Mouse (Mus musculus): ENCODE measurements around the gene Gm4707. TPM values are rescaled to one million over a fixed set of nuclear protein-coding genes. Genes with fewer than 3 reads are reported as not detected.

Gm4707 gene
- polyA plus RNA-seq (2016; fragmentation: Nextera tagmentation; extraction: Ambion mirVana): 4.9 and 5.3 TPM in 2 replicates

- no peaks in the 10 kb centered on the region for H3K4me1 ChIP-seq
- ATAC-seq (ENCODE audit: low FRiP score, low read depth): no peak
- H3K4me3 ChIP-seq: no peak within 1 kb of the TSS
- H3K9ac ChIP-seq (replicated peaks): no peak within 1 kb of the TSS
- no peaks in the 10 kb centered on the region for H3K27me3 ChIP-seq
- no peaks in the 10 kb centered on the region for H3K9me3 ChIP-seq
- H3K4me2 ChIP-seq (replicated peaks): no peak within 1 kb of the TSS
- H3K36me3 ChIP-seq: peaks cover 47% of the 10 kb centered on the region
- H3K27ac ChIP-seq (replicated peaks): no peak within 1 kb of the TSS
- WGBS: 98% methylated on average over 2 of the region's 2 CpGs
These were observed at the start of gene Gm4707 for GRCm38 (mm10) chr17:71459818-71460217. Gm4707 (minus strand) TSS chr17:71459918.

DNA sequence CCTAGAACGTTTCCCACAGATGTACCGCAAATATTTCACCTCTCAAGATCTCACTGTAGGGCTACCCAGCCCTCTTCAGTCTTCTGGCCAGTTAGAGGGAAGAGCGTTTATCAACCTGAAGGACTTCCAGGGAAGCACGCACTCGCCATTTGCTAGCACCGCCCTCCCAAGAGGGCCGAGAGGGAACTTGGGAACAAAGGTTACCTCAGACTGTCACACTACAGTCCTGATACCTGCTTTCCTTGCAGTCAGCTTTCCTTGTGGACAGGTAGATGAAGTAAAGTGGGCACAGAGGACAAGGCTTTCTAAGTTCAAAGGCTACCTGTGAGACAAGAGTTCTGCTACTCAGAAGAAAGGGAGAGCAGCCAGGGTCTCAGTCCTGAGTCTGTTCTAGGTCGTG, 47.1 kb upstream of the Gm4707 start:
- no peaks in the 10 kb centered on the region for H3K4me1 ChIP-seq
- H3K27ac ChIP-seq (replicated peaks): no peak overlapping the region
- no peak overlapping the region for H3K4me2 ChIP-seq (replicated peaks)
- H3K4me3 ChIP-seq: no peak overlapping the region
- no peaks in the 10 kb centered on the region for H3K27me3 ChIP-seq
- peaks cover 78% of the 10 kb centered on the region for H3K36me3 ChIP-seq
- ATAC-seq (ENCODE audit: low FRiP score, low read depth): no peak
- H3K9ac ChIP-seq (replicated peaks): no peak overlapping the region
- WGBS: 92% methylated on average over 8 of the region's 8 CpGs
- no peaks in the 10 kb centered on the region for H3K9me3 ChIP-seq

- Histone ChIP-seq H3K4me2 (replicated peaks) (no peak overlapping the region), H3K27ac (replicated peaks) (no peak overlapping the region), H3K9me3 (no peaks in the 10 kb centered on the region), H3K4me1 (no peaks in the 10 kb centered on the region), H3K27me3 (no peaks in the 10 kb centered on the region), H3K4me3 (no peak overlapping the region), H3K36me3 (peaks cover 53% of the 10 kb centered on the region), H3K9ac (replicated peaks) (no peak overlapping the region)
- ATAC-seq (ENCODE audit: low FRiP score, low read depth): no peak
- WGBS: 90% methylated on average over 4 of the region's 4 CpGs
These were observed 36.1 kb upstream of the Gm4707 start for GRCm38 (mm10) chr17:71495784-71496183.

DNA sequence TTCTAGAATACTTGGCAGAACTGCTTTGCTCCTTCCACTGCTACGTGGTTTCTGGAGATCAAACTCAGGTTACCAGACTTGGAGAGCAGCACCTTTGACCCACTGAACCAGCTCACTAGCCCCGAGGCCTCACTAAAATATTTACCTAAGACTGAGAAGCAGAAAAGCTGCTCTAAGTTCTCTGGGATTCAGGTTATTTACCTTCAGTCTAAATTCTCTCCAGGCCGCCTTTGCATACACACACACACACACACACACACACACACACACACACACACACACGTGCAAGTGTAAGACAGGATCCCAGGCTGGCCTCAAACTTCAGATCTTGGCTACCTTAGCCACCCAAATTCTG, 31.6 kb upstream of the Gm4707 start:
- Histone ChIP-seq H3K36me3 (peaks cover 14% of the 10 kb centered on the region; the same call in 1 of the 2 replicates), H3K9ac (replicated peaks) (no peak overlapping the region), H3K27me3 (no peaks in the 10 kb centered on the region), H3K4me2 (replicated peaks) (no peak overlapping the region), H3K4me3 (no peak overlapping the region), H3K27ac (replicated peaks) (no peak overlapping the region), H3K4me1 (no peaks in the 10 kb centered on the region), H3K9me3 (no peaks in the 10 kb centered on the region)
- ATAC-seq (ENCODE audit: low FRiP score, low read depth): no peak
- WGBS: 76% methylated on average over 4 of the region's 4 CpGs

DNA sequence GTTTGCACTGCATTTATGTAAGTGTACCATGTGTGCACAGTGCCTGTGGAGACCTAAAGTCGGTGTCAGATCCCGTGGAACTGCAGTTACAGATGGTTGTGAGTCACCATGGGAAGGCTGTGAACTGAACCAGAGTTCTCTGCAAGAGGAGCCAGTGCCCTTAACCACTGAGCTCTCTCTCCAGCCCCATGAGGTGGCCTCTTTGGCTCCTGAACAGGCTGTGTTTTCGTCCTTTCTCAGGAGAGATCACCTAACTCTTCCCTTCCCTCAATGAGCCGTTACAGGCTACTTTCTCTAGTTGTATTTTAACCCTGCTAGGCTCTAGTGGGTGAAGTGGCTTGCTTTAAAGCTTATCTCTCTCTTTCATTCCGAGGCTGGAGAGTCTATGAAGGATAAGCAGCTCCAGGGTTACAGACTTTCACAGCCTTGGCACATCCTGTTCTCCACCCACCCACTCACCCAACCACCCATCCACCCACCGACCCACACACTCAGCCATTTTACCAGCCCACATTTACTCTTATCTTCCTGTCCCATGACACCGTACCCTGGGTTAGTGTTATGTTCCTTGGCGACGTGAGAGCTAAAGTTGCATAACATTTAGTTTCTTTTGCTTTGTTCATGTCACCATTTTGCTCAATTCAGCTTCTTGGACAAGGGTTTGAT, 31.1 kb upstream of the Gm4707 start:
- no peaks in the 10 kb centered on the region for H3K4me1 ChIP-seq
- H3K4me3 ChIP-seq: no peak overlapping the region
- H3K4me2 ChIP-seq (replicated peaks): no peak overlapping the region
- 84% methylated on average over 9 of the region's 9 CpGs for WGBS
- peaks cover 12% of the 10 kb centered on the region; the same call in 1 of the 2 replicates for H3K36me3 ChIP-seq
- no peak for ATAC-seq (ENCODE audit: low FRiP score, low read depth)
- H3K27ac ChIP-seq (replicated peaks): no peak overlapping the region
- no peaks in the 10 kb centered on the region for H3K27me3 ChIP-seq
- no peak overlapping the region for H3K9ac ChIP-seq (replicated peaks)
- no peaks in the 10 kb centered on the region for H3K9me3 ChIP-seq

- Histone ChIP-seq H3K27me3 (no peaks in the 10 kb centered on the region), H3K4me1 (no peaks in the 10 kb centered on the region), H3K27ac (replicated peaks) (no peak overlapping the region), H3K9me3 (no peaks in the 10 kb centered on the region), H3K4me3 (no peak overlapping the region), H3K9ac (replicated peaks) (no peak overlapping the region), H3K36me3 (peaks cover 5% of the 10 kb centered on the region; the same call in 1 of the 2 replicates), H3K4me2 (replicated peaks) (no peak overlapping the region)
- ATAC-seq (ENCODE audit: low FRiP score, low read depth): no peak
- WGBS: 85% methylated on average over 9 of the region's 9 CpGs
These were observed 30.2 kb upstream of the Gm4707 start for GRCm38 (mm10) chr17:71489703-71490461.

GRCm38 (mm10) chr17:71486231-71486851, 26.6 kb upstream of the Gm4707 start:
- Histone ChIP-seq H3K9ac (replicated peaks) (no peak overlapping the region), H3K4me2 (replicated peaks) (no peak overlapping the region), H3K9me3 (no peaks in the 10 kb centered on the region), H3K36me3 (no peaks in the 10 kb centered on the region), H3K27ac (replicated peaks) (no peak overlapping the region), H3K4me3 (no peak overlapping the region), H3K27me3 (no peaks in the 10 kb centered on the region), H3K4me1 (no peaks in the 10 kb centered on the region)
- WGBS: 53% methylated on average over 8 of the region's 8 CpGs
- no peak for ATAC-seq (ENCODE audit: low FRiP score, low read depth)

- Histone ChIP-seq H3K9ac (replicated peaks) (no peak overlapping the region), H3K27me3 (no peaks in the 10 kb centered on the region), H3K9me3 (no peaks in the 10 kb centered on the region), H3K4me1 (no peaks in the 10 kb centered on the region), H3K36me3 (no peaks in the 10 kb centered on the region), H3K27ac (replicated peaks) (no peak overlapping the region), H3K4me2 (replicated peaks) (no peak overlapping the region), H3K4me3 (no peak overlapping the region)
- WGBS: 74% methylated on average over 12 of the region's 12 CpGs
- ATAC-seq (ENCODE audit: low FRiP score, low read depth): no peak
These were observed 26.1 kb upstream of the Gm4707 start for GRCm38 (mm10) chr17:71485791-71486230.

GRCm38 (mm10) chr17:71484711-71485110, 25.0 kb upstream of the Gm4707 start:
- Histone ChIP-seq H3K36me3 (no peaks in the 10 kb centered on the region), H3K4me2 (replicated peaks) (no peak overlapping the region), H3K4me1 (0 out of 2 replicates have a peak, but pooled peaks cover 4% of the 10 kb centered on the region), H3K27ac (replicated peaks) (no peak overlapping the region), H3K9ac (replicated peaks) (no peak overlapping the region), H3K27me3 (no peaks in the 10 kb centered on the region), H3K9me3 (no peaks in the 10 kb centered on the region), H3K4me3 (no peak overlapping the region)
- no peak for ATAC-seq (ENCODE audit: low FRiP score, low read depth)
- 94% methylated on average over 5 of the region's 5 CpGs for WGBS

DNA sequence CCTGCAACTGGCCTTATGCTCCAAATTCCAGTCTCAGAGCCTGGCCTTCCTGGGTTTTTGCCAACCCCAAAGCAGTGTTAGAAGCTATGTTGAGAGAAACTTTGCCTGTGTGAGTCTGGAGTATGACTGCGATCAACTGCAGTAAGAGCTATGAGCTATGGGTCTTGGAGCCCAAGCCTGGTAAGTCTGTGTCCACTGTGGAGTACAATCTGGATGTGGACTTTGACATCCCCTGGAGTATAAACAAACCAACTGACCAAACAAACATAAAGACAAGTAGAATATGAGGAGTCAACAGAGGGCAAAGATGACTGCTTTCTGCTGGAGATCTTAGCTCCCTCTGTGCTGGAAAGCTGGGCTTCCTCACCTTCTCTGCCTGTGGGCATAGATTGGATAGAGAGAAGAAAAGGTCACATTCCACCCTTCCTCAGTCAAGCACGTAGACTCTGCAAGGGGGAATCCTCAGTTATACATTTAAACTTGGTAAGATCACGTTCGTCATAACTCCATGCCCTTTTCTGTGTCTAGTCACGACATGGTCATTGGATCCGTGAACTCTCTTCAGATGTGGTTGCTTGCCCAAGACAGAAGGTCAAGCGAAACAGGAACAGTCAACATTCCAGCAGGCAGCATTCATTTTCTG, 23.8 kb upstream of the Gm4707 start:
- Histone ChIP-seq H3K36me3 (no peaks in the 10 kb centered on the region), H3K27me3 (no peaks in the 10 kb centered on the region), H3K4me3 (no peak overlapping the region), H3K9me3 (no peaks in the 10 kb centered on the region), H3K4me2 (replicated peaks) (no peak overlapping the region), H3K4me1 (0 out of 2 replicates have a peak, but pooled peaks cover 4% of the 10 kb centered on the region), H3K9ac (replicated peaks) (no peak overlapping the region), H3K27ac (replicated peaks) (no peak overlapping the region)
- ATAC-seq (ENCODE audit: low FRiP score, low read depth): no peak
- 87% methylated on average over 7 of the region's 7 CpGs for WGBS

- peaks cover 5% of the 10 kb centered on the region; the same call in 1 of the 2 replicates for H3K4me1 ChIP-seq
- no peak for ATAC-seq (ENCODE audit: low FRiP score, low read depth)
- H3K9me3 ChIP-seq: no peaks in the 10 kb centered on the region
- no peaks in the 10 kb centered on the region for H3K27me3 ChIP-seq
- 73% methylated on average over 5 of the region's 5 CpGs for WGBS
- H3K36me3 ChIP-seq: no peaks in the 10 kb centered on the region
- no peak overlapping the region for H3K4me2 ChIP-seq (replicated peaks)
- no peak overlapping the region for H3K27ac ChIP-seq (replicated peaks)
- H3K4me3 ChIP-seq: no peak overlapping the region
- no peak overlapping the region for H3K9ac ChIP-seq (replicated peaks)
These were observed 19.7 kb upstream of the Gm4707 start for GRCm38 (mm10) chr17:71479381-71479901.

Measured in midbrain, embryonic 12.5 days (tissue).